Mouse (Mus musculus) heart, embryonic 13.5 days (tissue): Measurements from ENCODE around the gene Crk. TPM values are rescaled to one million over a fixed set of nuclear protein-coding genes. Genes with fewer than 3 reads are reported as not detected.

Experiments
- ATAC-seq: fragments of 200-750 bp; cut with Nextera tagmentation; 2 replicates; pipeline ENCODE4 v1.8.0; 2017; ENCODE audit warnings: moderate TSS enrichment; ENCODE audit not compliant: insufficient number of reproducible peaks, low FRiP score, low TSS enrichment; ENCODE audit errors: extremely low read depth
- H3K27ac ChIP-seq: fragments of 300-500 bp; sonication (generic); replicated peaks from 2 replicates; pipeline ENCODE4 v1.5.1; 2015; ENCODE audit warnings: moderate library complexity, mild to moderate bottlenecking, inconsistent platforms
- H3K27me3 ChIP-seq: fragments of 300-500 bp; sonication (generic); replicated peaks from 2 replicates; pipeline ENCODE4 v1.6.1; 2015; ENCODE audit warnings: mild to moderate bottlenecking, inconsistent platforms
- H3K36me3 ChIP-seq: fragments of 300-500 bp; sonication (generic); 2 replicates; pipeline ENCODE4 v1.6.1; 2015; ENCODE audit warnings: mild to moderate bottlenecking, inconsistent platforms
- H3K4me1 ChIP-seq: fragments of 300-500 bp; sonication (generic); 2 replicates; pipeline ENCODE4 v1.6.1; 2015; ENCODE audit warnings: inconsistent platforms
- H3K4me2 ChIP-seq: fragments of 300-500 bp; sonication (generic); 2 replicates; pipeline ENCODE4 v1.6.1; 2015; ENCODE audit warnings: inconsistent platforms, mild to moderate bottlenecking, moderate library complexity
- H3K4me3 ChIP-seq: fragments of 300-500 bp; sonication (generic); 2 replicates; pipeline ENCODE4 v1.5.1; 2015; ENCODE audit warnings: moderate library complexity, mild to moderate bottlenecking, inconsistent platforms
- H3K9ac ChIP-seq: fragments of 300-500 bp; sonication (generic); 2 replicates; pipeline ENCODE4 v1.6.1; 2015; ENCODE audit warnings: inconsistent platforms, mild to moderate bottlenecking, moderate library complexity
- H3K9me3 ChIP-seq: fragments of 300-500 bp; sonication (generic); 2 replicates; pipeline ENCODE4 v1.6.1; 2016; ENCODE audit warnings: inconsistent platforms
- WGBS: fragments of 180-500 bp; shearing (Covaris S2); methylation state at CpG from one replicate; pipeline ENCODE4 v1.1.7; 2015; ENCODE audit warnings: mixed read lengths; 5-methylcytosine and 5-hydroxymethylcytosine counted together
- polyA plus RNA-seq: library from polyadenylated mRNA; unstranded; fragments of >200 nt; fragmentation: Nextera tagmentation; extraction: Ambion mirVana; gene quantifications from 2 replicates; pipeline ENCODE4 v1.2.1, GENCODE M21; 2015

Gene Crk
- polyA plus RNA-seq, 1 experiment from 2014 or later, result 84.8 TPM

DNA sequence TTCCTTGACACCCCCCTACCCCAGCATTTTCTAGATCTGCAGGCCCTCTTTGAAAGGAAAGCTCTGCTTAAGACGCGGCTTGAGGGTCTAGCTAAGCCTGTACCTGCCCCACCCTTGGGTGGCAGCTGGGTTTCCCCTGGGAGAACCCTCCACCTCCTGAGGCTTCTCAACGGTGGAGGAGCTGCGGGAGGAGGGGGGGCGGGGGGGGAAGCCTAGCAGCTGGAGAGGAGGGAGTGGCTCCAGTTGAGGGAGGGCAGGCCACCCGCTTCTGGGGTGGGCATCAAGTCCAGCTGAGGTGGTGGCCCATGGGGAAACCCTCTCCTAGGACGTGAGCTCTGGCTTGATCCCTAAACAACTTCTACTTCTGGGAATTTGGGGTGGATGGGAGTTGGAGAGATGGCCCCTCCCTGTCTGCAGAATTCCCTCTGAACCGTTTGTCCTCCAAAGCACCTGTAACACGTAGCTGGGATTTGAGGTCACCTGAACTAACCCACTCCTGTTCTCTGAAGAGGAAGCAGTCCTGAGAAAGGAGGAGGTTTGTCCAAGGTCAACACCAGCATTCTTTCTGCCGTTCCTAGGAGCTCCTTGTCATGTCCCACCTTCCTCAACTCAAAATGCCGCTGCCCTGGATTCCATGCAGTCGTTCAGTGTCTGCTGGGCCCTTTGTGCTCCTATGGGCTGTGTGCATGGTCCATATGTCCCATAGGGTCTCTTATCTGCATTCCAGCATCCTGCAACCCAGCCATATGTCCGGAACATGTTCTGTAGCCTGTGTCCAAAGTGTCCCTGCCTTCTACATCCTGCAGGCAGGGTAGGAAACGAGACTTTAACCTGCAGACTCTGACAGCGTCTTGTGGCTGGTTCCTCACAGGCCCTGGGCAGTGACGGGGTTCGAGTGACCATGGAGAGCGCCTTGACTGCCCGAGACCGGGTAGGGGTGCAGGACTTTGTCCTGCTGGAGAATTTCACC lies 22.2 kb upstream of the Crk start:
- ATAC-seq, result no peak
- Histone ChIP-seq H3K9me3 (no peaks in the 10 kb centered on the region), H3K4me2 (peak overlapping the region; percentile 88), H3K27ac (peak overlapping the region; percentile 95), H3K27me3 (no peaks in the 10 kb centered on the region), H3K4me3 (peak overlapping the region; percentile 78), H3K36me3 (peaks cover 47% of the 10 kb centered on the region), H3K4me1 (peaks cover 51% of the 10 kb centered on the region), H3K9ac (peak overlapping the region; percentile 94)
- 44% methylated on average over 19 of the region's 20 CpGs for WGBS

- Histone ChIP-seq H3K4me1 (peaks cover 42% of the 10 kb centered on the region), H3K27me3 (no peaks in the 10 kb centered on the region), H3K4me2 (no peak overlapping the region), H3K36me3 (peaks cover 57% of the 10 kb centered on the region), H3K9me3 (no peaks in the 10 kb centered on the region), H3K4me3 (no peak overlapping the region), H3K27ac (no peak overlapping the region), H3K9ac (0 out of 2 replicates have a peak overlapping the region, but pooled peaks have one; percentile 38)
- no peak for ATAC-seq
Measured at GRCm38 (mm10) chr11:75657841-75658240, 21.2 kb upstream of the Crk start.

DNA sequence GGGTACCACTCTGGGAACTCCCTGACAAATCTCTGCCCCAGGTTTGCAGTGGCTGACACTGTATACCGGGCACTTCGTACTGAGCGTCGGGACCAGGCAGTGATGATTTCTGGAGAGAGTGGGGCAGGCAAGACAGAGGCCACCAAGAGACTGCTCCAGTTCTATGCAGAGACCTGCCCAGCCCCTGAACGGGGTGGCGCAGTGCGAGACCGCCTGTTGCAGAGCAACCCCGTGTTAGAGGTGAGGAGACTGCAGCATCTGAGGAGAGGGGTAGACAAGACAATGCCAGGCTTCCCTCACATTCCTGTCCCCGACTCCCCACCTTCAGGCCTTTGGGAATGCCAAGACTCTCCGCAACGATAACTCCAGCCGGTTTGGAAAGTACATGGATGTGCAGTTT lies 20.7 kb upstream of the Crk start:
- H3K27ac ChIP-seq, result no peak overlapping the region
- peaks cover 61% of the 10 kb centered on the region for H3K36me3 ChIP-seq
- 0 out of 2 replicates have a peak overlapping the region, but pooled peaks have one; percentile 38 for H3K9ac ChIP-seq
- ATAC-seq, result no peak
- no peaks in the 10 kb centered on the region for H3K9me3 ChIP-seq
- WGBS, result 93% methylated on average over 13 of the region's 13 CpGs
- H3K4me2 ChIP-seq, result no peak overlapping the region
- no peaks in the 10 kb centered on the region for H3K27me3 ChIP-seq
- H3K4me3 ChIP-seq, result no peak overlapping the region
- peaks cover 37% of the 10 kb centered on the region for H3K4me1 ChIP-seq

DNA sequence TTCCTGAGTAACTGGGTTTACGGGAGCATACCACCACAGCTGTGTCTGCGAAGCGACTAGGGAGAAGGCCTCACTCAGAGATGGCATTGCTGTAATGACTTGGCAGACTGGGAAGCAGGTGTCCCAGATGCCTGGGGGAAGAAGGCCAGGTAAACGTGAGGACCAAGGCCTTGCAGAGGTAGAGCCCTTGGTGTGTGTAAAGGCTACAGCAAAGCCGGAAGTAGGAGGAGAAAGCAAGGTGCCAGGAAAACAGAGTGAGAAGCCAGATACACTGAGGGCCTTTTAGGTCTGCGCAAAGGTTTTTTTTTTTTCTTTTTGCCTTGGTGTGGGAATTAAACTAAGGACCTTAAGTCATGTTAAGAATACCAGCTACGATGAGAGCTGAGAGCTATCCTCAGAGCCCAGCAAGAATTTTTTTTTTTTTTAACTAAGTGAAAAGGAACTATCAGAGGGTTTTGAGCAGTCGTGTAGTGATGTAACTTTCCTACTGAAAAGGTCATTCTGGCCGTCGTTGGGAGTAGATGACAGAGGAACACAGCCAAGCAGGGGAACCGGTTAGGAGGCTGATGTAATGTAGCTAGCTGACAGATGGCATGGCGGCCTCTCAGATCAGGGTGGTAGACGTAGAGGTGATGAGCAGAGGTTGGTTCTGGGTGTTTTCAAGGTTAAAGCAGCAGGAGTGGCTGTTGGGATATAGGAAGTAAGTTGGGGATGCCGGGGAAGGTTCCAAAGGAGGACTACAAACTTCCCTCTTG lies 19.9 kb upstream of the Crk start:
- Histone ChIP-seq H3K4me3 (no peak overlapping the region), H3K4me2 (no peak overlapping the region), H3K4me1 (peaks cover 32% of the 10 kb centered on the region), H3K9ac (0 out of 2 replicates have a peak overlapping the region, but pooled peaks have one; percentile 8), H3K9me3 (no peaks in the 10 kb centered on the region), H3K27ac (no peak overlapping the region), H3K27me3 (no peaks in the 10 kb centered on the region), H3K36me3 (peaks cover 70% of the 10 kb centered on the region)
- 70% methylated on average over 14 of the region's 14 CpGs for WGBS
- no peak for ATAC-seq

DNA sequence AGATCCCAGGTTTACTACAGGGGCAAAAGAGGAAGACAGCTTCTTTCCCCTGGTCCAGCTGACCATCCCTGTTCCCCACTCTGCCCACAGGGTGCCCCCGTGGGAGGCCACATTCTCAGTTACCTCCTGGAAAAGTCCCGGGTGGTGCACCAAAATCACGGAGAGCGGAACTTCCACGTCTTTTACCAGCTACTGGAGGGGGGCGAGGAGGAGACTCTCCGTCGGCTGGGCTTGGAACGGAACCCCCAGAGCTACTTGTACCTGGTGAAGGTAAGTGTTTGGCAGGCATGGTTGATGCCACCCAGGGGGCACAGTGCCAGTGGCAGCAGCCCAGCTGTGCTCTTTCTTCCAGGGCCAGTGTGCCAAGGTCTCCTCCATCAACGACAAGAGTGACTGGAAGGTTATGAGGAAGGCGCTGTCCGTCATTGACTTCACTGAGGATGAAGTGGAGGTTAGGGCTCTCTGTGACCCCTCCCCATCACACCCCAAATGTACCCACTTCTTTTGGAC lies 18.9 kb upstream of the Crk start:
- peaks cover 22% of the 10 kb centered on the region for H3K4me1 ChIP-seq
- H3K9me3 ChIP-seq, result no peaks in the 10 kb centered on the region
- no peaks in the 10 kb centered on the region for H3K27me3 ChIP-seq
- no peak overlapping the region for H3K4me2 ChIP-seq
- no peak overlapping the region for H3K4me3 ChIP-seq
- H3K9ac ChIP-seq, result no peak overlapping the region
- 88% methylated on average over 12 of the region's 12 CpGs for WGBS
- H3K36me3 ChIP-seq, result peaks cover 77% of the 10 kb centered on the region
- H3K27ac ChIP-seq, result no peak overlapping the region
- ATAC-seq, result no peak

- no peak for ATAC-seq
- Histone ChIP-seq H3K27ac (no peak overlapping the region), H3K4me1 (peaks cover 18% of the 10 kb centered on the region), H3K4me2 (no peak overlapping the region), H3K36me3 (peaks cover 88% of the 10 kb centered on the region), H3K9ac (no peak overlapping the region), H3K9me3 (no peaks in the 10 kb centered on the region), H3K27me3 (no peaks in the 10 kb centered on the region), H3K4me3 (no peak overlapping the region)
- 90% methylated on average over 21 of the region's 21 CpGs for WGBS
Measured at GRCm38 (mm10) chr11:75660941-75661800, 17.9 kb upstream of the Crk start.

DNA sequence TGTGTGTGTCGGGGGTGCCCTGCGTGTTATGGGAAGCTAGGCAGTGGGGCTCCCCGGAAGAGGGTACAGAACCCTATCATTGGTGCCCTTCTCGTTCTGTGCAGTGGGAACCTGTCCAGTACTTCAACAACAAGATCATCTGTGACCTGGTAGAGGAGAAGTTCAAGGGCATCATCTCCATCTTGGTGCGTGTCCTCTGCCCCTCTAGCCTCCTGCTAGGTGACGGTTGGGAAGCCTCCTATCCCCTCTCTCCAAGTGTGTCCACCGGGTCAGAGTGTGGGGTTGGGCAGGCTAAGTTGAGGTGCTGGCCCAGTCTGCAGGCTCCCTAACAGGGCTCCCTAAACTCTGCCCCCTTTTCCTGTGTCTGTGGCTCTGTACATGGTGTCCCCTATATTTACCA lies 16.9 kb upstream of the Crk start:
- Histone ChIP-seq H3K27ac (no peak overlapping the region), H3K4me2 (no peak overlapping the region), H3K27me3 (no peaks in the 10 kb centered on the region), H3K36me3 (peaks cover 97% of the 10 kb centered on the region), H3K9ac (no peak overlapping the region), H3K9me3 (no peaks in the 10 kb centered on the region), H3K4me1 (peaks cover 9% of the 10 kb centered on the region), H3K4me3 (no peak overlapping the region)
- no peak for ATAC-seq
- WGBS, result 79% methylated on average over 7 of the region's 7 CpGs

DNA sequence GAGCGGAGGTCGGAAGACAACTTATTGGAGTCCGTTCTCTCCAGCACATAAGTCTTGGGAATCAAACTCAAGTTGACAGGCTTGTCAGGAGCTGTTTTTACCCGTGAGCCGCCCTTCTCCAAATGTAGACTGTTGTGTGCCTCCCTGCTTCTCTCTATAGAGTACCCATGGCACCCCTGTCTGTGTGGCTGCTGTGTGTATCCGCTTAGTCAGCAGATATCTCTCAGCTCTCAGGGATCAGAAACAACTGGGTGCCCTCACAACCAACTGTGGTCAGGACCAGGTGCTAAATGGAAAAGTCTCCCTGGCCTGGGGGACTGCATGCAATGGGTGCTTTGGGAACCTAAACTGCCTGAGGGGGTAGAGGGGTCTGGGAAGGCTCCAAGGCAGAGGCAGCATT lies 12.8 kb upstream of the Crk start:
- whole genome bisulfite sequencing, result 92% methylated on average over 6 of the region's 6 CpGs
- no peaks in the 10 kb centered on the region for H3K4me1 ChIP-seq
- no peak for ATAC-seq

GRCm38 (mm10) chr11:75668621-75669020 lies 10.4 kb upstream of the Crk start:
- no peaks in the 10 kb centered on the region for H3K4me1 ChIP-seq
- no peak overlapping the region for H3K9ac ChIP-seq
- H3K4me3 ChIP-seq, result no peak overlapping the region
- H3K9me3 ChIP-seq, result no peaks in the 10 kb centered on the region
- peaks cover 98% of the 10 kb centered on the region for H3K36me3 ChIP-seq
- H3K4me2 ChIP-seq, result no peak overlapping the region
- no peaks in the 10 kb centered on the region for H3K27me3 ChIP-seq
- 83% methylated on average over 3 of the region's 3 CpGs for WGBS
- no peak for ATAC-seq
- no peak overlapping the region for H3K27ac ChIP-seq

More for the DNA sequence above, 12.8 kb upstream of the Crk start:
- no peak overlapping the region for H3K4me2 ChIP-seq
- H3K27me3 ChIP-seq, result no peaks in the 10 kb centered on the region
- no peak overlapping the region for H3K4me3 ChIP-seq
- H3K9me3 ChIP-seq, result no peaks in the 10 kb centered on the region
- H3K27ac ChIP-seq, result no peak overlapping the region
- peaks cover 98% of the 10 kb centered on the region for H3K36me3 ChIP-seq
- H3K9ac ChIP-seq, result no peak overlapping the region

DNA sequence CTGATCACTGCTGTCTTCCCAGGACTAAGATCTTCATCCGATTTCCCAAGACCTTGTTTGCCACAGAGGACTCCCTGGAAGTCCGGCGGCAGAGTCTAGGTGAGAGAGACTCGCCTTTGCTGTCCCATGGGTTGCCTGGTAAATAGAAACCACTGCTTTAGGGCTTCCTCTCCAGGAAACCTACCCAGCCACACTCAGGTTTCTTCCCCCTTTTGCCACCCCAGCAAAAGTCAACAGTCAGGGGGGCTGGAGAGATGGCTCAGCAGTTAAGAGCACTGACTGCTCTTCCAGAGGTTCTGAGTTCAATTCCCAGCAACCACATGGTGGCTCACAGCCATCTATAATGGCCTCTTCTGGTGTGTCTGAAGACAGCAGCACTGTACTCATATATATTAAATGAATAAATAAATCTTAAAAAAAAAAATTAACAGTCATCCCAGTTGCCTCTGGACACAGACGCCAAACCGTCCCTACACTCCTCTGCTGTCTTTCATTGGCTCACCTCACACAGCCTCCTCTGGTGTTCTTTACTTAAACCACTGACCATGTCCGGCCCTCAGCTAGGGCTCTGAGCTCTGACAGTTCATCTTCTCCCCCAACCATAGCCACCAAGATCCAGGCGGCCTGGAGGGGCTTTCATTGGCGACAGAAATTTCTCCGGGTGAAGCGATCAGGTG lies 9.7 kb upstream of the Crk start:
- Histone ChIP-seq H3K36me3 (peaks cover 97% of the 10 kb centered on the region), H3K4me3 (no peak overlapping the region), H3K4me1 (no peaks in the 10 kb centered on the region), H3K27ac (no peak overlapping the region), H3K9me3 (no peaks in the 10 kb centered on the region), H3K9ac (no peak overlapping the region), H3K27me3 (no peaks in the 10 kb centered on the region), H3K4me2 (no peak overlapping the region)
- WGBS, result 82% methylated on average over 11 of the region's 11 CpGs
- ATAC-seq, result no peak
